Mouse (Mus musculus): ENCODE data around the gene St3gal6. TPM values are rescaled to one million over a fixed set of nuclear protein-coding genes. Genes with fewer than 3 reads are reported as not detected.

St3gal6 gene
- polyA plus RNA-seq, 1 experiment from 2014 or later: 80.5 TPM

- Histone ChIP-seq H3K4me2 (replicated peaks; ENCODE audit: low read depth, low read length) (no peak overlapping the region), H3K36me3 (ENCODE audit: insufficient read depth, low read length) (peaks cover 12% of the 10 kb centered on the region; the same call in 1 of the 2 replicates), H3K4me1 (ENCODE audit: insufficient read depth, low read length) (peaks cover 25% of the 10 kb centered on the region), H3K27me3 (ENCODE audit: insufficient read depth, low read length) (no peaks in the 10 kb centered on the region), H3K4me3 (ENCODE audit: low read length) (no peak overlapping the region), H3K27ac (ENCODE audit: low read length) (peak overlapping the region; percentile 36; the same call in 1 of the 2 replicates), H3K9ac (replicated peaks; ENCODE audit: low read length) (no peak overlapping the region), H3K9me3 (ENCODE audit: low read length) (no peaks in the 10 kb centered on the region)
- no peak for ATAC-seq (ENCODE audit: low FRiP score, low TSS enrichment)
Observed at GRCm38 (mm10) chr16:58496791-58497190, 27.3 kb downstream of the St3gal6 start.

DNA sequence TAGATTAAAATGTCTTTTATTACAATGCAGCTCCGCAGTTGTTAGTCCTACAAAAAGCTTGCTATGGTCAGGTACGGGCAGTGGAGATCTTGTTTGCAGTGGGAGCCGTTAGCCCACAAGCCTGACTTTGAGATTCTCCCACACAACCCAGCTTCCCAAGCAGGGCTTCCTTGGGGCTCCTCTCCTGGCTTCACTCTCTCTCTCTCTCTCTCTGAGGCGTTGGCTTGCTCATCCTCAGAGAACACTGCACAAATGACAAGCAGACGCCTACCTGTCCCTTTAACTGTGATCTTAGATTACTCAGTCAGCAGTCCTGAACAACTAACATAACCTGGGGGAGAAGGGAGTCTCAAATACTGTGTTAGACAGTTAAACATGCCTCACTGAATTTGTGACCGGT is 36.2 kb downstream of the St3gal6 start:
- no peaks in the 10 kb centered on the region for H3K27me3 ChIP-seq (ENCODE audit: insufficient read depth, low read length)
- H3K9ac ChIP-seq (replicated peaks; ENCODE audit: low read length): no peak overlapping the region
- ATAC-seq (ENCODE audit: low FRiP score, low TSS enrichment): no peak
- WGBS: 82% methylated on average over 6 of the region's 6 CpGs
- H3K36me3 ChIP-seq (ENCODE audit: insufficient read depth, low read length): peaks cover 24% of the 10 kb centered on the region
- H3K4me1 ChIP-seq (ENCODE audit: insufficient read depth, low read length): peaks cover 6% of the 10 kb centered on the region
- no peaks in the 10 kb centered on the region for H3K9me3 ChIP-seq (ENCODE audit: low read length)
- H3K4me3 ChIP-seq (ENCODE audit: low read length): no peak overlapping the region
- H3K4me2 ChIP-seq (replicated peaks; ENCODE audit: low read depth, low read length): no peak overlapping the region
- no peak overlapping the region for H3K27ac ChIP-seq (ENCODE audit: low read length)

DNA sequence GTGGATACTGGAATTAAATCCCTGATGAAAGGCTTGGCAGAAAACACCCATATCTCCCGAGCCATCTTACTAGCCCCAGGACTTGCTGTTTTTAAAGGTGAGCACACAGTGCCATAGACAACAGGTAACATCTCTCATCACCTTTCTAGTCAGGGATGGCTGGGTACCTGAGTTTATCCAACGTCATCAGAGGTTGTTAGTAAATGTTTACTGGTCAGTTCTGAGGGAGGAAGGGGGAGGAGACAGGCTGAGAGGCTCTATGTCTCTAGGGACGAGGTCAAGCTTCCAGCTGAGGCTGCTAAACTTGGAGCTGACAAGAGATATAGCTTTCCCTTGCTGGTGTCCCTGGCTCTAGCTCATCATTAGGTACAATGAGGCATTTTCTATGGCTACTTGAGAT is 41.7 kb downstream of the St3gal6 start:
- Histone ChIP-seq H3K9me3 (ENCODE audit: low read length) (peaks cover 11% of the 10 kb centered on the region), H3K9ac (replicated peaks; ENCODE audit: low read length) (no peak overlapping the region), H3K4me3 (ENCODE audit: low read length) (no peak overlapping the region), H3K4me1 (ENCODE audit: insufficient read depth, low read length) (peaks cover 31% of the 10 kb centered on the region), H3K36me3 (ENCODE audit: insufficient read depth, low read length) (peaks cover 35% of the 10 kb centered on the region), H3K27me3 (ENCODE audit: insufficient read depth, low read length) (no peaks in the 10 kb centered on the region), H3K4me2 (replicated peaks; ENCODE audit: low read depth, low read length) (no peak overlapping the region), H3K27ac (ENCODE audit: low read length) (peak overlapping the region; percentile 87)
- WGBS: 36% methylated on average over 3 of the region's 3 CpGs
- peak; percentile 33; the same call in 1 of the 2 replicates for ATAC-seq (ENCODE audit: low FRiP score, low TSS enrichment)

DNA sequence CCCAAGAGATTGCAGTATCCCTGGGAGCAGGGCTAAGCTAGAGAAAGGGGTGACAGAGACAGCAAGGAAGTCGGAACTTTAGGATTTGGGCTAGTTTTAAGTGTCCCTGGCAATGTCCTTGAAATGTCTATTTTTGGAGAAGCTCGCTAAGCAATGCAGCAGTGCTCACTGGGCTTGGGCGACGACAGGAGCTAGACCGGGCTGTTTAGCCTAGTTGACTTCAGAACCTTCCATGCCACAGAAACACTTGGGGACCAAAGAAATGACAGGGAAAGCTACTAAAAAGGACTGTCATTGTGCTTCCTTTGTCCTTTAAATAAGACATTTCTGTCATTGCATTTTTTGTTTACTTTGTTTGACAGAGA is 42.2 kb downstream of the St3gal6 start:
- Histone ChIP-seq H3K4me3 (ENCODE audit: low read length) (no peak overlapping the region), H3K4me1 (ENCODE audit: insufficient read depth, low read length) (peaks cover 31% of the 10 kb centered on the region), H3K9ac (replicated peaks; ENCODE audit: low read length) (no peak overlapping the region), H3K9me3 (ENCODE audit: low read length) (peaks cover 11% of the 10 kb centered on the region), H3K27me3 (ENCODE audit: insufficient read depth, low read length) (no peaks in the 10 kb centered on the region), H3K27ac (ENCODE audit: low read length) (peak overlapping the region; percentile 87), H3K4me2 (replicated peaks; ENCODE audit: low read depth, low read length) (no peak overlapping the region; the same call in 1 of the 2 replicates), H3K36me3 (ENCODE audit: insufficient read depth, low read length) (peaks cover 36% of the 10 kb centered on the region)
- 53% methylated on average over 5 of the region's 5 CpGs for WGBS
- peak; percentile 32 for ATAC-seq (ENCODE audit: low FRiP score, low TSS enrichment)

- Histone ChIP-seq H3K4me3 (ENCODE audit: low read length) (no peak overlapping the region), H3K4me2 (replicated peaks; ENCODE audit: low read depth, low read length) (no peak overlapping the region; the same call in 1 of the 2 replicates), H3K36me3 (ENCODE audit: insufficient read depth, low read length) (peaks cover 36% of the 10 kb centered on the region), H3K9me3 (ENCODE audit: low read length) (peaks cover 11% of the 10 kb centered on the region), H3K9ac (replicated peaks; ENCODE audit: low read length) (no peak overlapping the region), H3K27ac (ENCODE audit: low read length) (peak overlapping the region; percentile 87), H3K27me3 (ENCODE audit: insufficient read depth, low read length) (no peaks in the 10 kb centered on the region), H3K4me1 (ENCODE audit: insufficient read depth, low read length) (peaks cover 34% of the 10 kb centered on the region)
- peak; percentile 96 for ATAC-seq (ENCODE audit: low FRiP score, low TSS enrichment)
- 52% methylated on average over 9 of the region's 9 CpGs for WGBS
Observed at GRCm38 (mm10) chr16:58481219-58481905, 42.7 kb downstream of the St3gal6 start.

- Histone ChIP-seq H3K4me1 (ENCODE audit: insufficient read depth, low read length) (peaks cover 40% of the 10 kb centered on the region), H3K9me3 (ENCODE audit: low read length) (peaks cover 11% of the 10 kb centered on the region), H3K36me3 (ENCODE audit: insufficient read depth, low read length) (peaks cover 36% of the 10 kb centered on the region), H3K27me3 (ENCODE audit: insufficient read depth, low read length) (no peaks in the 10 kb centered on the region), H3K27ac (ENCODE audit: low read length) (peak overlapping the region; percentile 3; the same call in 1 of the 2 replicates), H3K9ac (replicated peaks; ENCODE audit: low read length) (no peak overlapping the region), H3K4me3 (ENCODE audit: low read length) (no peak overlapping the region), H3K4me2 (replicated peaks; ENCODE audit: low read depth, low read length) (no peak overlapping the region)
- no peak for ATAC-seq (ENCODE audit: low FRiP score, low TSS enrichment)
- 87% methylated on average over 4 of the region's 4 CpGs for WGBS
Observed at GRCm38 (mm10) chr16:58479898-58480448, 44.1 kb downstream of the St3gal6 start.

DNA sequence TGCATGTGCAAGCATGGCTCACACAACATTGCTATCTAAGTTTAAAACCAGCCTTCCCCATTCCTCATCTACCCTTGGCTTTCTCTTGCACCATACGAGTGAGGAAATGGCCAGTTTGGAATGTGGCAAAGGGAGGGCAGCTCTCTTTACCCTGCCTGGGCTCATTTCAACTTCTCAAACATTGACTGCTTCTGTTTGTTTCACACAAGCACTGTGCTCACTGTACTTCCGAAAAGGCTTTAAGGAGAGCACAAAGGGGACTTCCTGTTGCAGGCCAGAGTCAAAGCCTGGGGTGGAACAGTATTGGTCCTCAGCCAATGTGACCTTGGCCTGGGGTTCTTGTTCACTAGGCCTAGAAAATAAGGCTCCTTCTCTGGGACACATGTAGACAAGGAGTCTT is 47.7 kb downstream of the St3gal6 start:
- no peak overlapping the region for H3K4me3 ChIP-seq (ENCODE audit: low read length)
- H3K27me3 ChIP-seq (ENCODE audit: insufficient read depth, low read length): no peaks in the 10 kb centered on the region
- H3K9me3 ChIP-seq (ENCODE audit: low read length): peaks cover 11% of the 10 kb centered on the region
- H3K36me3 ChIP-seq (ENCODE audit: insufficient read depth, low read length): peaks cover 48% of the 10 kb centered on the region
- ATAC-seq (ENCODE audit: low FRiP score, low TSS enrichment): peak; percentile 39; the same call in 1 of the 2 replicates
- peaks cover 25% of the 10 kb centered on the region for H3K4me1 ChIP-seq (ENCODE audit: insufficient read depth, low read length)
- H3K9ac ChIP-seq (replicated peaks; ENCODE audit: low read length): no peak overlapping the region
- H3K27ac ChIP-seq (ENCODE audit: low read length): peak overlapping the region; percentile 86
- H3K4me2 ChIP-seq (replicated peaks; ENCODE audit: low read depth, low read length): no peak overlapping the region
- WGBS: 50% methylated on average over 2 of the region's 2 CpGs

DNA sequence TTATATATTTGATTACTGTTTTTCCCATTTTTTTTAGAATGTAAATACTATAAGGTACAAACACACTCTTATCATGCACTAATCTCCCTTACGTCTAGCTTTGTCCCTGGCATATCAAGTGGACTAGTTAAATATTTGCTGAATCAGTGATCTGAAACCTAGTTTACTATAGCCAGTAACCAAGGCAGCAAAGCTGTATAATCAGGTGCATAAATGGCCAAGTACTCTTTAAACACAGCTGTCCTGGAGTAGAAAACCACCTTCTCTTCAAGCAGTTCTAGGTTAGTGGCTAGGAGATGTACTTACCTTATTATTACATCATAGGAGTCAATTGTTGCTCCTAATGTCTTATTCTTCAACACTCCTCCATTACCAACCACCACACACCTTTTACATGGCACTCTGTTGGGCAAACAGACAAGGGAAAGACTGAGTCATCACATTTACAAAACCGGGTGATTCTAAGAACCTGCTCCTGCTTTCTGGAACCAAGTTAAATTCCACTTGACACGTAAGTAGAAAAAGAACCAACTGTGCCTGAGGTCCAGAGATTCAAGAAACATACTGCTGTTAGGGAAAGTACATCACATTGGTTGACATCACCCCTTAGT is 48.4 kb downstream of the St3gal6 start:
- peaks cover 11% of the 10 kb centered on the region for H3K9me3 ChIP-seq (ENCODE audit: low read length)
- peaks cover 21% of the 10 kb centered on the region for H3K4me1 ChIP-seq (ENCODE audit: insufficient read depth, low read length)
- H3K4me3 ChIP-seq (ENCODE audit: low read length): no peak overlapping the region
- no peak overlapping the region for H3K4me2 ChIP-seq (replicated peaks; ENCODE audit: low read depth, low read length)
- 73% methylated on average over 3 of the region's 3 CpGs for WGBS
- peak; percentile 75 for ATAC-seq (ENCODE audit: low FRiP score, low TSS enrichment)
- peaks cover 45% of the 10 kb centered on the region for H3K36me3 ChIP-seq (ENCODE audit: insufficient read depth, low read length)
- no peak overlapping the region for H3K9ac ChIP-seq (replicated peaks; ENCODE audit: low read length)
- peak overlapping the region; percentile 86 for H3K27ac ChIP-seq (ENCODE audit: low read length)
- H3K27me3 ChIP-seq (ENCODE audit: insufficient read depth, low read length): no peaks in the 10 kb centered on the region

DNA sequence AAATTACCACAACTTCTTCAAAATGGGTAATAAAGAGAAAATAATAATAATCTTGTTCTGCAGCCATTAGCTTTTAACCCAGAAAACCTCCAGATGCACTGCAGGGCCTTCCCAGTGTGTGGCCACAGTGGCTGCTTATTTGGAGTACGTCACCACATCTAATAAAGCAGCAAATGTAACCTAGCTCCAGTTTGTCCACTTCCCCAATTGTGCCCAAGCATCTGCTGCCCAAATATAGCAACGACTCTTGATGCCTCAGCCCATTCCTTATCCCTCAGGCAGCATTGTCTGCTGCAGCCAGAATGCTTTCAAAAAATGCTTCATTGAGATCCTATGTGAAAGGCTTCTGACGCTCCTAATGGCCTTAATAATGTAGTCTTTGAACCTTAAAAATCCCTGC is 49.2 kb downstream of the St3gal6 start:
- Histone ChIP-seq H3K4me1 (ENCODE audit: insufficient read depth, low read length) (peaks cover 15% of the 10 kb centered on the region), H3K27ac (ENCODE audit: low read length) (peak overlapping the region; percentile 67; the same call in 1 of the 2 replicates), H3K4me2 (replicated peaks; ENCODE audit: low read depth, low read length) (no peak overlapping the region), H3K4me3 (ENCODE audit: low read length) (no peak overlapping the region), H3K27me3 (ENCODE audit: insufficient read depth, low read length) (no peaks in the 10 kb centered on the region), H3K9ac (replicated peaks; ENCODE audit: low read length) (no peak overlapping the region), H3K36me3 (ENCODE audit: insufficient read depth, low read length) (peaks cover 46% of the 10 kb centered on the region), H3K9me3 (ENCODE audit: low read length) (peaks cover 11% of the 10 kb centered on the region)
- ATAC-seq (ENCODE audit: low FRiP score, low TSS enrichment): no peak
- WGBS: 73% methylated on average over 3 of the region's 3 CpGs

DNA sequence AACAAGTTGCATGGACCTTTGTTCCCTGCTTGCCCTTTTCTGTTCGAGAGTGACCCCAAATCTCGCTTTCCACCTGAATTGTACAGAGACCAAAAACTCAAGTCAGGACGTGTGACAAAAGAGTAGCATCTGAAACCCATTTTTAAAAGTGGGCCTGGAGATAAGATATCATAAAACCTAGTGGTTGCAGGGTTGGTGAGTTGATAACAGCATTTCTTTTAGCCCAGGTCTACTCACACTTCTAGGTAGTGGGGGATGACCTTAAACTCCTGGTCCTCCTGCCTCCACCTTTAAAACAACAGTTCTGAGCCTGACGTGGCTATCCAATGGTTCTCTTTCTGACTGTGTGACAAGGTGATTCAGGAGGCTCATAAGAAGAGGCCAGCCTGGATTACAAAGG is 53.2 kb downstream of the St3gal6 start:
- peaks cover 2% of the 10 kb centered on the region; the same call in 1 of the 2 replicates for H3K4me1 ChIP-seq (ENCODE audit: insufficient read depth, low read length)
- 86% methylated on average over 4 of the region's 4 CpGs for WGBS
- peaks cover 43% of the 10 kb centered on the region for H3K36me3 ChIP-seq (ENCODE audit: insufficient read depth, low read length)
- no peaks in the 10 kb centered on the region for H3K9me3 ChIP-seq (ENCODE audit: low read length)
- H3K4me2 ChIP-seq (replicated peaks; ENCODE audit: low read depth, low read length): no peak overlapping the region
- no peak overlapping the region for H3K4me3 ChIP-seq (ENCODE audit: low read length)
- H3K9ac ChIP-seq (replicated peaks; ENCODE audit: low read length): no peak overlapping the region
- H3K27me3 ChIP-seq (ENCODE audit: insufficient read depth, low read length): no peaks in the 10 kb centered on the region
- H3K27ac ChIP-seq (ENCODE audit: low read length): no peak overlapping the region
- ATAC-seq (ENCODE audit: low FRiP score, low TSS enrichment): no peak
